Mouse (Mus musculus): ENCODE results near the gene Hspa1b.

- peak; percentile 63; the same call in 1 of the 2 replicates for TF ChIP-seq CTCF (IDR thresholded peaks at IDR 0.05; ENCODE audit: extremely low read depth, insufficient read length, insufficient replicate concordance, low read depth, low read length)
- TF ChIP-seq POLR2A (IDR thresholded peaks at IDR 0.05; ENCODE audit: low read depth, low read length) = no peak; the same call in 1 of the 2 replicates
These were observed 43.6 kb downstream of the Hspa1b start for GRCm38 (mm10) chr17:34915410-34915831.

Measured in small intestine, adult 2 months (tissue).